8 mouse cellular contexts compared by ENCODE assay signal in the genomic region with DNA sequence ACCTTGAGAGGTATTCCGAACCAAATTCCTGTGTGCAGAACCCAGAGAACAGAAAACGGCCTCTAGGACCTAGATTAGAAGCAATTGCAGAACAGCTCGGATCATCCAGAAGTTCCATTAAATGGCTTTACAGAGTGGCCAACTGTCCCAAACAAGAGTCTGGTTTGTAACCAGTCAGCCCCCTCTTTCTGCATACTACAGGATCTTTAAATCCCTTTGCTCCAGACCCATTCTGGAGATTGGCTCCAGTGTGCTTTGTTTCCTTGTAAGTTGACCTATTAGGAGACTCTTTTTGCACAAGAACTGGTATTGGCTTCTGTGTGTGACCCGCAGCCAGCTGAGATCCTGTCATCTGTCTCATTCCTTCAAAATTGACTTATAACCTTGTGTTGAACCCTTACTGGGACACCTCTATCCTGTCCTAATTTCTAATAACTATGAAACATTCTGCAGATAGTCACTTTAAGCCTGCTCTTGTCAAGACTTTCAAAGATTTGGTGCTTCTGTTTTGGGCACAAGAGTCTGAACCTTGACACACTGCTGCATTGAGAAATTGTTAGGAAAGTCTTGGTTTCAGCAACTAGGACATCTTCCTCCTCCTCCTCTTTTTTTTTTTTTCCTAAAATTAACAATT. TPM values are rescaled to one million over a fixed set of nuclear protein-coding genes. Genes with fewer than 3 reads are reported as not detected.
A peak's percentile ranks its signal among the peaks of the same experiment; 100 is the strongest.
DNase-seq lines count a peak whose midpoint lies in the region; ATAC-seq and TF ChIP-seq lines count a peak whose summit lies in the region.

No protein-coding gene starts in this region.

- H3K27me3 ChIP-seq in lung, embryonic 14.5 days (ENCODE audit: insufficient read depth, low read length): no peaks in the 10 kb centered on the region
- H3K27me3 ChIP-seq in forebrain, embryonic 14.5 days (replicated peaks; ENCODE audit: control insufficient read depth, insufficient read depth, low read length): no peaks in the 10 kb centered on the region
- no peaks in the 10 kb centered on the region for H3K27me3 ChIP-seq in limb, embryonic 12.5 days
- H3K27me3 ChIP-seq in neural tube, embryonic 15.5 days (replicated peaks): no peaks in the 10 kb centered on the region
- no peaks in the 10 kb centered on the region for H3K27me3 ChIP-seq in thymus, adult 2 months (ENCODE audit: control insufficient read depth, insufficient read depth, low read length)

- no peak overlapping the region for H3K27ac ChIP-seq in lung, embryonic 14.5 days (ENCODE audit: low read depth)
- H3K27ac ChIP-seq in forebrain, embryonic 14.5 days (ENCODE audit: low read depth, low read length): no peak overlapping the region
- no peak overlapping the region for H3K27ac ChIP-seq in limb, embryonic 12.5 days
- no peak overlapping the region; the same call in 1 of the 2 replicates for H3K27ac ChIP-seq in neural tube, embryonic 15.5 days (replicated peaks)
- H3K27ac ChIP-seq in thymus, adult 2 months (ENCODE audit: control insufficient read depth, insufficient read depth, low read length): no peak overlapping the region

- peak overlapping the region; percentile 74 for H3K9ac ChIP-seq in lung, embryonic 14.5 days
- H3K9ac ChIP-seq in forebrain, embryonic 14.5 days (ENCODE audit: low read length): peak overlapping the region; percentile 96
- H3K9ac ChIP-seq in limb, embryonic 12.5 days (replicated peaks): no peak overlapping the region
- H3K9ac ChIP-seq in neural tube, embryonic 15.5 days (replicated peaks): 0 out of 2 replicates have a peak overlapping the region, but pooled peaks have one; percentile 97

- WGBS in lung, embryonic 14.5 days: 49% methylated on average over 4 of the region's 4 CpGs
- 47% methylated on average over 4 of the region's 4 CpGs for WGBS in forebrain, embryonic 14.5 days
- 63% methylated on average over 4 of the region's 4 CpGs for WGBS in limb, embryonic 12.5 days
- 49% methylated on average over 4 of the region's 4 CpGs for WGBS in neural tube, embryonic 15.5 days
- 94% methylated on average over 4 of the region's 4 CpGs for WGBS in thymus, adult 2 months

- peaks cover 33% of the 10 kb centered on the region for H3K4me1 ChIP-seq in lung, embryonic 14.5 days (ENCODE audit: insufficient read depth)
- H3K4me1 ChIP-seq in forebrain, embryonic 14.5 days (ENCODE audit: control insufficient read depth, insufficient read depth, low read length): peaks cover 50% of the 10 kb centered on the region
- H3K4me1 ChIP-seq in limb, embryonic 12.5 days (replicated peaks): peaks cover 42% of the 10 kb centered on the region
- H3K4me1 ChIP-seq in neural tube, embryonic 15.5 days: peaks cover 66% of the 10 kb centered on the region
- H3K4me1 ChIP-seq in thymus, adult 2 months (replicated peaks; ENCODE audit: control insufficient read depth, insufficient read depth, low read length): 0 out of 2 replicates have a peak, but pooled peaks cover 5% of the 10 kb centered on the region

- ATAC-seq in lung, embryonic 14.5 days (ENCODE audit: insufficient read depth): no peak
- ATAC-seq in forebrain, embryonic 14.5 days: no peak
- ATAC-seq in limb, embryonic 12.5 days (ENCODE audit: insufficient number of reproducible peaks, insufficient read depth, low FRiP score, low TSS enrichment, low read depth): no peak
- no peak for ATAC-seq in neural tube, embryonic 15.5 days (ENCODE audit: low FRiP score)

- no peak for DNase-seq in lung, embryonic 14.5 days
- DNase-seq in lung, postnatal 10 days: no peak
- no peak for DNase-seq in forebrain, embryonic 14.5 days (ENCODE audit: low spot score)
- DNase-seq in urinary bladder, postnatal 4 days (ENCODE audit: low spot score in 2 of 2): no peak
- no peak for DNase-seq in thymus, adult 2 months
- no peak for DNase-seq in urinary bladder, postnatal 10 days (ENCODE audit: low spot score)

- 0 out of 2 replicates have a peak, but pooled peaks cover 1% of the 10 kb centered on the region for H3K36me3 ChIP-seq in lung, embryonic 14.5 days (ENCODE audit: insufficient read depth)
- H3K36me3 ChIP-seq in forebrain, embryonic 14.5 days (ENCODE audit: control insufficient read depth, insufficient read depth, low read length): no peaks in the 10 kb centered on the region
- H3K36me3 ChIP-seq in limb, embryonic 12.5 days: peaks cover 4% of the 10 kb centered on the region; the same call in 1 of the 2 replicates
- H3K36me3 ChIP-seq in neural tube, embryonic 15.5 days: no peaks in the 10 kb centered on the region
- no peaks in the 10 kb centered on the region for H3K36me3 ChIP-seq in thymus, adult 2 months (ENCODE audit: control insufficient read depth, insufficient read depth, low read length)

- no peaks in the 10 kb centered on the region for H3K9me3 ChIP-seq in lung, embryonic 14.5 days (ENCODE audit: low read depth, low read length)
- no peaks in the 10 kb centered on the region for H3K9me3 ChIP-seq in forebrain, embryonic 14.5 days (replicated peaks; ENCODE audit: control insufficient read depth, low read length)
- H3K9me3 ChIP-seq in limb, embryonic 12.5 days: no peaks in the 10 kb centered on the region
- H3K9me3 ChIP-seq in neural tube, embryonic 15.5 days (replicated peaks): no peaks in the 10 kb centered on the region

- TF ChIP-seq CTCF in lung, embryonic 14.5 days (IDR thresholded peaks at IDR 0.05; ENCODE audit: low read depth): no peak
- TF ChIP-seq CTCF in thymus, adult 2 months (IDR thresholded peaks at IDR 0.05; ENCODE audit: borderline replicate concordance, control insufficient read depth, extremely low read depth, insufficient read depth, low read length, poor library complexity): no peak

- peak overlapping the region; percentile 94 for H3K4me2 ChIP-seq in lung, embryonic 14.5 days
- H3K4me2 ChIP-seq in forebrain, embryonic 14.5 days (ENCODE audit: low read length): peak overlapping the region; percentile 52
- peak overlapping the region; percentile 91 for H3K4me2 ChIP-seq in limb, embryonic 12.5 days
- H3K4me2 ChIP-seq in neural tube, embryonic 15.5 days: peak overlapping the region; percentile 77

- TF ChIP-seq POLR2A in thymus, adult 2 months (IDR thresholded peaks at IDR 0.05; ENCODE audit: control insufficient read depth, extremely low read depth, insufficient read depth, low read length, poor library complexity): no peak

- peak overlapping the region; percentile 86 for H3K4me3 ChIP-seq in lung, embryonic 14.5 days (ENCODE audit: low read depth, low read length)
- peak overlapping the region; percentile 94 for H3K4me3 ChIP-seq in forebrain, embryonic 14.5 days (ENCODE audit: low read depth, low read length)
- H3K4me3 ChIP-seq in limb, embryonic 12.5 days (replicated peaks): peak overlapping the region; percentile 91
- H3K4me3 ChIP-seq in neural tube, embryonic 15.5 days (replicated peaks): peak overlapping the region; percentile 94
- no peak overlapping the region for H3K4me3 ChIP-seq in thymus, adult 2 months (ENCODE audit: control insufficient read depth, insufficient read depth, low read length)

RNA-seq across cellular contexts. Expression of a gene that starts 1.3 kb away (rescaled TPM):
- 32.7 and 33.2 TPM in 2 replicates for polyA plus RNA-seq in lung, embryonic 14.5 days (2014; fragmentation: Nextera tagmentation; extraction: Ambion mirVana)
- 16.0 and 16.6 TPM in 2 replicates for polyA plus RNA-seq in forebrain, embryonic 14.5 days (2014; fragmentation: Nextera tagmentation; extraction: Ambion mirVana)
- 14.7 and 16.2 TPM in 2 replicates for polyA plus RNA-seq in limb, embryonic 12.5 days (2016; fragmentation: Nextera tagmentation; extraction: Ambion mirVana)
- 13.6 and 17.0 TPM in 2 replicates for polyA plus RNA-seq in neural tube, embryonic 15.5 days (2015; fragmentation: Nextera tagmentation; extraction: Ambion mirVana)
- polyA plus RNA-seq in thymus, adult 2 months (2012; rRNA removed): 16.0 and 16.5 TPM in 2 replicates

RNA-seq across cellular contexts. Expression of a gene that starts 28.5 kb away (rescaled TPM):
- polyA plus RNA-seq in lung, embryonic 14.5 days (2014; fragmentation: Nextera tagmentation; extraction: Ambion mirVana): 320 and 323 TPM in 2 replicates
- polyA plus RNA-seq in forebrain, embryonic 14.5 days (2014; fragmentation: Nextera tagmentation; extraction: Ambion mirVana): 295 and 324 TPM in 2 replicates
- polyA plus RNA-seq in limb, embryonic 12.5 days (2016; fragmentation: Nextera tagmentation; extraction: Ambion mirVana): 297 and 302 TPM in 2 replicates
- polyA plus RNA-seq in neural tube, embryonic 15.5 days (2015; fragmentation: Nextera tagmentation; extraction: Ambion mirVana): 239 and 254 TPM in 2 replicates
- 57.5 and 71.3 TPM in 2 replicates for polyA plus RNA-seq in thymus, adult 2 months (2012; rRNA removed)

RNA-seq across cellular contexts. Expression of a gene that starts 58.7 kb away (rescaled TPM):
- polyA plus RNA-seq in lung, embryonic 14.5 days (2014; fragmentation: Nextera tagmentation; extraction: Ambion mirVana): 0.54 and 0.96 TPM in 2 replicates
- 1.5 and 1.8 TPM in 2 replicates for polyA plus RNA-seq in forebrain, embryonic 14.5 days (2014; fragmentation: Nextera tagmentation; extraction: Ambion mirVana)
- 0.64 and 0.87 TPM in 2 replicates for polyA plus RNA-seq in limb, embryonic 12.5 days (2016; fragmentation: Nextera tagmentation; extraction: Ambion mirVana)
- 0.38 and 0.52 TPM in 2 replicates for polyA plus RNA-seq in neural tube, embryonic 15.5 days (2015; fragmentation: Nextera tagmentation; extraction: Ambion mirVana)
- polyA plus RNA-seq in thymus, adult 2 months (2012; rRNA removed): 0.40 and 0.62 TPM in 2 replicates
